Mouse (Mus musculus) heart, postnatal 0 days (tissue): ENCODE data around the gene Ppp1r36.

Experiments used
- CTCF ChIP-seq: IDR thresholded peaks from 2 replicates; pipeline ENCODE4 v1.5.1; 2016; ENCODE audit warnings: antibody characterized with exemption, control low read depth, low read depth
- EP300 ChIP-seq: IDR thresholded peaks from 2 replicates; pipeline ENCODE4 v1.6.1; 2016; ENCODE audit warnings: antibody characterized with exemption, low read depth

GRCm38 (mm10) chr12:76417433-76417854 lies at the start of gene Ppp1r36:
- TF ChIP-seq CTCF (no peak), EP300 (no peak)
